Mouse (Mus musculus) neural tube, embryonic 10.5 days (tissue): ENCODE results near the gene Usp33.

Experiments
- DNase-seq: peaks from one replicate; pipeline ENCODE4 v3.0.0-alpha.2; 2017; ENCODE audit warnings: low spot score; ENCODE audit errors: extremely low spot score

Gene Usp33

GRCm38 (mm10) chr3:152339862-152340557, 6.3 kb upstream of the Usp33 start, which contains the start of gene Miga1:
Gene Miga1, minus strand, starts transcription at chr3:152340407.
- DNase-seq: peak; percentile 81

- no peak for DNase-seq
These were observed 3.2 kb upstream of the Usp33 start for GRCm38 (mm10) chr3:152342961-152343517.

- DNase-seq: no peak
These were observed 409 bp downstream of the Usp33 start for GRCm38 (mm10) chr3:152346633-152347141.

- no peak for DNase-seq
These were observed 949 bp downstream of the Usp33 start for GRCm38 (mm10) chr3:152347227-152347626.

- no peak for DNase-seq
These were observed 1.9 kb downstream of the Usp33 start for GRCm38 (mm10) chr3:152348011-152348830.

GRCm38 (mm10) chr3:152350431-152350830, 4.2 kb downstream of the Usp33 start:
- DNase-seq: no peak

GRCm38 (mm10) chr3:152350966-152351365, 4.7 kb downstream of the Usp33 start:
- no peak for DNase-seq

GRCm38 (mm10) chr3:152352289-152352688, 6.0 kb downstream of the Usp33 start:
- DNase-seq: no peak

- no peak for DNase-seq
These were observed 7.3 kb downstream of the Usp33 start for GRCm38 (mm10) chr3:152353434-152354177.

GRCm38 (mm10) chr3:152355361-152355760, 9.1 kb downstream of the Usp33 start:
- DNase-seq: no peak

GRCm38 (mm10) chr3:152356751-152357150, 10.5 kb downstream of the Usp33 start:
- DNase-seq: no peak

GRCm38 (mm10) chr3:152359151-152359550, 12.9 kb downstream of the Usp33 start:
- no peak for DNase-seq

GRCm38 (mm10) chr3:152364181-152364580, 17.9 kb downstream of the Usp33 start:
- DNase-seq: no peak

- DNase-seq: no peak
These were observed 29.8 kb downstream of the Usp33 start for GRCm38 (mm10) chr3:152376063-152376462.

- DNase-seq: no peak
These were observed 37.8 kb downstream of the Usp33 start for GRCm38 (mm10) chr3:152384106-152384505.

- peak; percentile 89 for DNase-seq
These were observed 49.3 kb downstream of the Usp33 start, which contains the start of gene Zzz3 for GRCm38 (mm10) chr3:152395350-152396277. Gene Zzz3, plus strand, starts transcription at chr3:152395473.

- DNase-seq: peak; percentile 97
These were observed 50.2 kb downstream of the Usp33 start for GRCm38 (mm10) chr3:152396278-152396987.

GRCm38 (mm10) chr3:152396988-152397314, 50.7 kb downstream of the Usp33 start:
- no peak for DNase-seq

GRCm38 (mm10) chr3:152397335-152397940, 51.2 kb downstream of the Usp33 start:
- DNase-seq: no peak
